Mouse (Mus musculus): Measurements from ENCODE around the gene App.

- TF ChIP-seq POLR2A (IDR thresholded peaks at IDR 0.05; ENCODE audit: insufficient read depth, low read depth, low read length) (no peak), CTCF (IDR thresholded peaks at IDR 0.05) (no peak), EP300 (IDR thresholded peaks at IDR 0.05; ENCODE audit: insufficient read depth, low read depth, low read length) (no peak)
Observed at GRCm38 (mm10) chr16:84983428-84983827, 190.1 kb downstream of the App start.

Data from heart, adult 2 months (tissue).